Mouse (Mus musculus) urinary bladder, postnatal 10 days (tissue): ENCODE data around the gene Elovl3.
"Not testable (repeated sequence)": the region's sequence is repeated elsewhere in the genome, so short reads cannot be mapped to it uniquely, and the experiment has no call there.

Experiments used
- DNase-seq: peaks from one replicate; pipeline ENCODE4 v3.0.0; 2022; ENCODE audit warnings: low spot score

The Elovl3 gene

GRCm38 (mm10) chr19:46131694-46132525 is at the start of gene Elovl3:
Gene Elovl3, plus strand, starts transcription at chr19:46131897.
- no peak for DNase-seq

- DNase-seq, result no peak
Measured at GRCm38 (mm10) chr19:46085185-46085584, 46.5 kb upstream of the Elovl3 start.

- no peak for DNase-seq
Measured at GRCm38 (mm10) chr19:46086337-46086736, 45.4 kb upstream of the Elovl3 start.

- DNase-seq, result no peak
Measured at GRCm38 (mm10) chr19:46087871-46088270, 43.8 kb upstream of the Elovl3 start.

GRCm38 (mm10) chr19:46091641-46092040 is 40.1 kb upstream of the Elovl3 start:
- DNase-seq, result no peak

GRCm38 (mm10) chr19:46094144-46094543 is 37.6 kb upstream of the Elovl3 start:
- no peak for DNase-seq

- no peak for DNase-seq
Measured at GRCm38 (mm10) chr19:46095291-46095690, 36.4 kb upstream of the Elovl3 start.

GRCm38 (mm10) chr19:46096396-46096795 is 35.3 kb upstream of the Elovl3 start:
- no peak for DNase-seq

GRCm38 (mm10) chr19:46099561-46099960 is 32.1 kb upstream of the Elovl3 start:
- no peak for DNase-seq

- no peak for DNase-seq
Measured at GRCm38 (mm10) chr19:46103437-46104186, 28.1 kb upstream of the Elovl3 start.

GRCm38 (mm10) chr19:46104187-46104557 is 27.5 kb upstream of the Elovl3 start:
- no peak for DNase-seq

GRCm38 (mm10) chr19:46110214-46110613 is 21.5 kb upstream of the Elovl3 start:
- DNase-seq, result no peak

GRCm38 (mm10) chr19:46110781-46111180 is 20.9 kb upstream of the Elovl3 start:
- no peak for DNase-seq

GRCm38 (mm10) chr19:46114617-46115016 is 17.1 kb upstream of the Elovl3 start:
- no peak for DNase-seq

- no peak for DNase-seq
Measured at GRCm38 (mm10) chr19:46119458-46119857, 12.2 kb upstream of the Elovl3 start.

GRCm38 (mm10) chr19:46120872-46121271 is 10.8 kb upstream of the Elovl3 start:
- DNase-seq, result no peak

GRCm38 (mm10) chr19:46123876-46124275 is 7.8 kb upstream of the Elovl3 start:
- DNase-seq, result no peak

GRCm38 (mm10) chr19:46124651-46125050 is 7.0 kb upstream of the Elovl3 start:
- DNase-seq, result no peak

- DNase-seq, result no peak
Measured at GRCm38 (mm10) chr19:46126301-46126700, 5.4 kb upstream of the Elovl3 start.

- not testable (repeated sequence) for DNase-seq
Measured at GRCm38 (mm10) chr19:46129737-46130136, 2.0 kb upstream of the Elovl3 start.

- DNase-seq, result no peak
Measured at GRCm38 (mm10) chr19:46131283-46131682, 414 bp upstream of the Elovl3 start.

GRCm38 (mm10) chr19:46132577-46132976 is 880 bp downstream of the Elovl3 start:
- no peak for DNase-seq

- peak; percentile 70 for DNase-seq
Measured at GRCm38 (mm10) chr19:46135297-46135696, 3.6 kb downstream of the Elovl3 start.
